Mouse (Mus musculus) monocyte, adult 2 months (primary cell): ENCODE results near the gene Fam107b.

Experiments used
- DNase-seq, 2 experiments: peaks; one replicate each; pipeline ENCODE4 v3.0.0; 2022; ENCODE audit warnings: low spot score in 2 of 2, low read depth in 1 of 2

Gene Fam107b

DNA sequence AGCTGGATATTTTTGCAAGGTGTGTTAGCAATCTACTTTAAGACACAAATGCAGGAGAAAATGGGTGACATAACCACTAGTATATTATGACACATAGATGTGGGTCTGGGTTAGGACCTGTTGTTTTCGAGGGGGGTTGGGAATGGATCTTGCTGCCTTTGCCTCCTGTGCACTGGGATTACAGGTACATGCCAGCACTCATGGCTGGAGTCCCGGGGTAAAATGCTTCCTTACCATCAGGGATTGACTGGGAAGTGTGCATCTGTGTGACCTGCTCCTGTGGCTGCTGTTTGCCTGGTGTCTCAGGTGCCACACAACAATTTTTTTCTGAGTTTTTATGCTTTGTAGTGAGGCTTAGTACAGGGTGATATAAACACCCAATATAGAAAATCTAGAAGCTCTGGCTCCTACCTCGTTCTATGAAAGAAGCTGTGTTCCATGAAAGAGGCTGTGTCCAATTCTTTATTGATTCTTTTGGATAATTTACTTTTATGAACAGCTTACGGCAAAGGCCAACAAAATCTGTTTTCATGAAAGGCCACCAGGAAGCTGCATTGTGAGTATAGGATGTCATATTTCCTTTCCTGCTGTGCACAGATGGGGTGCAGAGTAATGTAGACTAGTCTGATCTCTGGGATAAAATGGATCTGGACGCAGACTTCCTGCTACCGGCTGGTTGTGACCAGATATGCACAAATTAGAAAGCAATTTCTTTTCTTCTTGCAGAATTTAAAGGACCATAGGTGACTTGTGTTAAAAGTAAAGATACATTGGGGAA, 167.8 kb downstream of the Fam107b start:
- DNase-seq = no peak

DNA sequence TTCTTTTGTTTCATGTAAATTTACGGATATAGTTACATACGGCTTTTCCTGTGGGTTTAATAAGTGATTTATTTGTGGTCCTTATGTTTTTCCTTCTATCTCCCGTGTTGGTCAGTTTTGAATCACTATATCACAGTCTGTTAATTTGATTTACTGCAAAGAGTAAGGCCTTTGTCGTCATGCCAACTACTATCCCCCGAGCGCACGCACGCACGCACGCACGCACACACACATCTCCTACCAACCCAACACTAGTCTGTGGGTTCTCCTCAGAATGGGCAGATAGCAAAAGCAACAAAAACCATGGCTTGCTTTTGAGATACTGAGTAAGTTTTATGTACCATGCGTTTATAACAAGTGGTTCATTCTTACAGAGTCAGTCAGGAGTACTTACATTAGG, 168.4 kb downstream of the Fam107b start:
- DNase-seq = no peak

DNA sequence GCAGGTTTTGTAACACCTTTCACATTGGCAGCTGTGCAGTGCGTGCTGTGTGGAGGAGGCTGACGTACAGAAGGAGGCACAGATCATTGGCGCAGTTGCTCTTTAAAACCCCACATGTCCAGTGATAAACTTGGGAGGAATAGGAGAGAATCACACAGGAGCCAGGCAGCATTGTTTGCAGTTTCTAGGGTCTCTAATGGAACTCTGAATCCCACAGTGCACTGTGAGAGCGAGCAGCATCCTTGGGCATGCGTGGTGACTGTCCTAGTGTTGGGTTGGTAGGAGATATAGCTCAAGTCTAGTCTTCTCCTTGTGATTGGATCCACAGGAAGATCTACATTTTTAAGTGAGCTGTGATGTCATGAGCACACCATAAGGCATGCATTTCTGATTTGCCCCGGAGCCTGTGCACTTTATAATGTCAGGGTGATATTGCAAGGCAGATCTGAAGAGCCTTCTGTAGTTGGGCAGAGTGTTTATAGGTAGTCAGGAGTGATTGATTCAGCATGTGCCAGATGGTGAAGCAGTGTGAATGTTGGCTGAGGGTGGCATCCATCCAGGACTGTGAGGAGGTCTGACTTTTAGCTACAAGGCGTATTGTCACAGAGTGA, 169.2 kb downstream of the Fam107b start:
- DNase-seq = no peak

DNA sequence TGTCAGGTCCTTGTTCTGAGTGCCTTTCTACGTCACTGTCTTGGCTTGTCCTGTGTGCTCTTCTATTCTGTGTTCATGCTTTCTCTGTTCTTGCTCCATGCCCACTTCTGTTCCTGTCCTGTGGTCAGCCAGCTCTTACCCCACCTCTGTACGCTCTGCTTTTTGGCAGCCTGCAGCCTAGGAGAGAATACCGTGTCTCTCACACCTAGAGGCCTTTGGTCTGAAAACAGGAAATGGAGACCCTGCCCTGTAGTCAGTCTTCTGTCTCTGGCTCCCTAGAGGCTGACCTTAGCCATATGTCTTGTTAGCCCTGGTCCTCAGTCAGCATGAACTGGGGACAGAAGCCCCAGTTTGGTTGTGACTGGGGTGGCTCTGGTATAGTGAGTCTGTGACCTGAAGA, 170.0 kb downstream of the Fam107b start:
- DNase-seq = no peak

DNA sequence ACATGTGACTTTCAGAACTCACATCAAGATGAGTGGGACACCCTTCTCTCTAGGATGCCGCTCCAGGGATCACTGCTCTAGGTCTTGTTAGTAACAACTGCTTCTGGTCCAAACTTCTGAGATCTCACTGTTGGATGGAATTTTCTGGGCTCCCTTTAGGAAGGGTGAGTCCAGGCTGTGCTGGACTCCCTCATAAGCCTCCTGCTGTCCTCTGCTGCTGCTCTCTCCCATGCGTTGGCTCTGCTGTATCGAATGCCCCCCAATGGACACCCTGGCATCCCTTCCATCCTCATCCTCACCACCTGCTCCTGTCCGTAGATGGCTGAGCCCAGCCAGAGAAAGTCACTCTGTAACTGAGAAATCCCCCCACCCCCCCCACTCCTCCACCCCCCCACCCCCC, 170.4 kb downstream of the Fam107b start:
- DNase-seq = no peak

DNA sequence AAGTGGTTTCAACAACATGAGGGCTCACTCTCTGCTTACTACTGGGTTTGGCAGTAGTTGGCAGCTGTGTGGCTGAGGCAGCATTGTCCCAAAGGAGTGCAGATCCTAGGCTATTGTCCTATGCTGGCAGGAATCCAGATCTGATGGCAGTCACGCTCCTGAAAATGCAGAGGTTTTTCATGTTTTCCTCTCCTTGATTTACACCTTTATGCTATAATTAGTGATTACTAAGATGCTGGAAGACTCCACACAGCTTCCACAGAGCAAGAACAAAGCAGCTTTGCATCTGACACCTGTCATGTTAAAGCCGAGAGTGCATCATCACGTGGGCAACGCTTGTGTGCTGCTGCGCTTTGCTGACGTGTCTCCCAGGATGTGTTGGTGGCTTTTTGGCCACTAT, 172.2 kb downstream of the Fam107b start:
- DNase-seq = no peak

DNA sequence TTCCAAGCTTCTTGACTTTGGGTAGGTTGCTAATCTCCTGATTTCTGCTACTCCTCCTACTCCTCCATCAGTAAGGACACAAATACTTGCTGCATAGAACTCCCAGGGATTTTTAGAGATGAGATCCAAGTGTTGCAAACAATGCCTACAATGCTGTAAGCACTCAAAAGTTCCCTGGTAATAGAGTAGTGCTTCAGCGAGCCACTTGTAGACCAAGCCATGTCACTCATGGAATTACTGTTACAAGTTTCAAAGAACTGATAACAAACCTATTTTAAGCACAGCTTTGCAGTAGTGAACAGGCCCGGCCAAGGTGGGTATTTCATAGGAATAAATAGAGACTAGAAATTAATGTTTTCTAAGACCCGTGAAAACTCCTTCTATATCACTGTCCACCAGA, 174.8 kb downstream of the Fam107b start:
- DNase-seq = no peak

DNA sequence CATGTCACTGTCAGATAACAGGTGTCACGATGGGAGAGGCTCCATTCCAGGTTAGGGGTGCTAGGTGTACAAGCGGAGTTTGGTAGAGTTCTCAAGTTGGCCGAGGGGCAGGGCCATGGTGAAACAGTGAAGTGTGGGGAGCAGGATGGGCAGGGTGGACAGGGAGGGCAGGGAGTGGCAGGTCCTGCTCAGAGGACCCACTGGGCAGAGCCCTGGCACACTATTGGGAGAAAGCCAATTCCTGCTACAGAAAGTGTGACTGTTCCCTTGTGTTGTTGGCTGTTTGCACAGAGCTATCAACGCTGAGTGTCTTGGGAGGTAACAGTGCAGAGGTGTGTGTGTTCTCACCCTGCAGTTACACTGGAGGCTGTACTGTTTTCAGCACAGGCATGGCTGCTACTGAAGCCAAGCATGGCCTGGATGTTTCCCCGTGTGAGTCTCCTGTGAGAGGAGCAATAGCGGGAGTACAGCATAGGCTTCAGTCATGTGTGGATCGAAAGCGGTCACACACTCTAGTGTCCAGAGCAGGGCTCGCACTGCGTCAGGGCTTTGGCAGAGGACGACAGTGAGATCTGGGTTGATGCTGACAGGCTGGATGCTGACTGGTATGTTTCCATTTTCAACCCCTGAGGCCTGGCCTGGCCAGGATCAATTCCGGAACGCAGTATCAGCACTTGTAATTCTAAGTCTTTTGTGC, 175.8 kb downstream of the Fam107b start:
- no peak for DNase-seq

DNA sequence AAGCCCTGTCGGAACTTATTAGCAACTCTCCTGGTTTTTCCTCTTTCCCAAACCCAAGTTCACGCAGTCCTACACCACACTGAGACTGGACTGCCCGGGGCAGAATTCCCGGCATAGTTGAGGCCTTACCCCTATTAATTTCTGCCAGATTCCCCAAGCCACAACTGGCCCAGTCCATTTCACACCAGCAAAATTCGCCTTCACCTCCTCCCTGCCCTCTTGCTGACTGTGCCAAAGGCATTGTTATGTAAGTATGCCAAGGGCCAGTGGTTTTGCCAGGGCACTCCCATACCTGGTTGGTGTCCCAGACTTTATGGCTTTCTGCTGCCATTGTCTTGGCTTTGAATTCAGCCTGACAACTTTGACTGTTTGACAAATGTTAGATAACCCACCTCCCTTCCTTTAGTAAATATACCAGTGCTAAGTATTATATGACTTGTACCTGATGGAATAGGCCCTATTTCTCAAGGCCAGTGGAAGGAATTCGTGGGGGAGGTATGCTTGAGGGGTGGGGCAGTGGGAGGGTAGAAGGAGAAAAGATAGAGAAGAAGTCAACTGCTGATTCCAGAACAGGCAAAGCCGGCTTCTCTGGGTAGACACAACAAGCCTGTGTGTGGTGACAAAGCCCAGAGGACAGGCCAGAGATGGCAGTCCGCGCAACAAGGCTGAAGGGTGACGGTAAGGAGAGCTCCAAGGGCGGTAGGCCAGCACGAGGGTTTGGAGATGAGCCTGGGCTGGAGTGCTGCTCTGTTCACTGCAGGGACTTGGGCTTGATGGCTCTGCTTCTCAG, 178.6 kb downstream of the Fam107b start:
- DNase-seq = no peak

DNA sequence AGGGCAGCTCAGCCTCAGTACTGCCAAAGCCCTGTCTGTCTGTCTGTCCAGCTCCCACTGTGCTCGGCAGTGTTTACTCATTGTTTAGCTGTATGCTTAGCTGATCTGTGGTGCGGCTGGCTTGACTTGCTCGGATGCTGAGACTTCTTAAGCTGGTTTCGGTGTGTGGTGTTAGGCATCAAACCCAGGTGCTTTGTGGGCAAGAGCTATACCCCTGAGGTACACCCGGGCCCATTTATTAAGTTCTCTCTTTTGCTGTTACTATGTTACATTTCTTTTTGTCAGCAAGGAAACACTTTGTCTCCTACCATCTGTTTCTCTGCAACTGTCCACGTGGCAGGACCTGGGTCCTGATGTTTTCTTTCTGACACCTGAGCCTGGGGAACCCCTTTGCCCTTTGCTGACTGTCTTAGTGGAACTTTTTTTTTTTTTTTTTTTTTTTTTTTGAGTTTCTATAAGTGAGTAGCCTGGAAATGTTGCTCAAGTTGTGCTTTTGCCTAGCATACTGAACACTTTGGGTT, 179.3 kb downstream of the Fam107b start:
- no peak for DNase-seq

DNA sequence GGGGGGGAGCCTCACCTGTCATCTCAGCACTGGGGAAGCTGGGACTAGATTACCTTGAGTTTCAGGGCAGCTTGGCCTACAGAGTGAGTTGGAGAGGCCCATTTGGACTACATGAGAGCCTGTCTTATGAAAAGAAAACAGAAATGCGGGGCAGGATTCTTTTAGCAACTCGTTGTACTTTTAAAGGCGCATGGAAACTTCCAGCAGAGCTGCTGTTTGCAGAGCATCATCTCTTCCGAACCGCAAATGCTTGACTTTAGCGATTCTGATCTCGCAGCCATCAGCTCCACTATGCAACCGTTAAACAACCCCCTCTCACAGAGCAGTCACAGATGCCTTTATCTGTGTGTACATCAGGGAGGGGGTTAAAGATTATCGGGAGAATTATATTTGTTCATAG, 179.8 kb downstream of the Fam107b start:
- DNase-seq = no peak

DNA sequence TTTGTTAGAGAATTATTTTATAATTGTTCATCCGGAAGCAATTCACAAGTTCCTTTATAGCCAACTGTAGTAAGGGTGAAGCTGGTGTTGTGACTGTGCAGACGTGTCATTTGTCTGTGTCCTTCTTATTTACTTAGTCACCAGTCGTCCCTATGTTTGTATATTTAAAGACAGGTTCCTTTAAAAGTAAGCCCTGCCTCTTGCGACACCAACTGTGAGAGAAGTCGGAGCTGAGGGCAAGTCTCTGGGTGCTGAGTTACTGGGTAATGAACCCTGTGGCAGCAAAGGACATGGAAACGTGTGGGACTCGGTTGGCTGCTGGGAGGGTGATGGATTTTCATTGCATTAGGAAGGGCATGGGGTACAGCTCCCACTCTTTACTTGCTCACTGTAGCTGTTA, 182.1 kb downstream of the Fam107b start:
- peak; percentile 11 to 26 for DNase-seq

DNA sequence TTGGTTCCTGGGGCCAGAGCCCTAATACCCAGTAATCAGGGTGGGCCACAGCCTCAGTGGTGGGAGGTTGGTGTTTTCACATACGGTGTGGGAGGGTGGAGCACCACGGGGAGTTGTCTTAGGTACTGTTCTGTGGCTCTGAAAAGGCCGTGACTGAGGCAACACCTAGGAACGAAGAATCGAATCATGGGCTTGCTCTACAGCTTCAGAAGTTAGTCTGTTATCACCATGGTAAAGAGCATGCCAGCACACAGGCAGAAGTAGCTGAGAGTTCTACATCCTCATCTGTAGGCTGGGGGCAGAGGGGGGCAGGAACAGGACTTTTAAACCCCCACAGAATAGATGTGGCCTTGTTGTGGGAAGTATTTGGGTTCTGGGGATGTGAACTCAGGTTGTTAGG, 182.6 kb downstream of the Fam107b start:
- DNase-seq = no peak

DNA sequence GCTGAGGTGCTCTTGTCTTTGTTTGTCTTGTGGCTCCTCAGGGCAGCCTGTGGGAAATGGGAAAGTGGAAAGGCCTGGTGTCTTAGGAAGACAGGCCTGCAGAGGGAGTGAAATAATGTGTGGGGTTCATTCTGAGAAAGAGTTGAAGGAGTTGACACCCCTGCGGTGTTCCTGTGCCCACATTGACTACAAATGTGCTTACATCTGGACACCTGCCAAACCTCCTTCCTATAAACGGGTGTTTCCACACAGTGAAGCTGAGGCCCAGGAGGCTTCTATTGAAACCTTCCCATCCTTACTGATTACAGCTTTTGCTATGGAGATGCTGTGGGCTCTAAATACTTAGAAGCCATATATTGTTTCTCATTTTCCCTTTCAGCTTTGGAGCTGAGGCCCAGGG, 183.5 kb downstream of the Fam107b start:
- DNase-seq = no peak

DNA sequence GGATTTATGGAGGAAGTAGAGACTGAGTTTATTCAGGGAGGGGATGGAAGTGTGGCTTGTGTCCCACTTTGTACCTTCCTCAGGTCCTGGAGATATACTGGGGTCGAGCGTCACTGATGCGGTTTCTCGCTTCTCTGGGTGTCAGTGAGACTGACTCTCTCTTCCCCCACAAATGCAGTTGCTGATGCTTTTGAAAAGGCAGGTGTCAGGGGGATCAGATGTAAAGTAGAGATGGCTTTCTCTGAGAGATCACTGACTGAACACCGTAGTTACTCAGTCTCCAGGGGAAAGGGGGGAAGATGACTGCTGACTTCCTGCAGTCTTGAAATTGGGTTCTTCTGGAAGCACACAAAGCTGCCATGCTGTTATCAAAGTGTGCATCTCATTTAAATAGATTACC, 185.6 kb downstream of the Fam107b start:
- DNase-seq = no peak

DNA sequence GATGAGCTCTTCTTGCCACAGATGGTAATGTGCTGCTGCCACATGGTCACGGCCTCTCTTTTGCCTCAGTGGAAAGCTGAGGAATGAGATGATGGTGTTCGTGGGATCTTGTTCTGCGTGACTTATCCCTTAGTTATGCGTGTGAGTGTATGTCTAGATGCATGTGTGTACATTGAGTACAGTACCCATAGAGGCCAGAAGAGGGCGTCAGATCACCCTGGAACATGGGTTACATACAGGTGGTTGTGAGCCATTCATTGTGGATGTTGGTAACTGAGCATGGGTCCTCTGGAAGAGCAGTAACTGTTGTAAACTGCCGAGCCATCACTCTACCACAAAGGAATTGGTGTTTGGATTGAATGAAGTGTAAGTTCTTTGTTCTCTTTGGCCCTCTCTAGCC, 188.1 kb downstream of the Fam107b start:
- no peak for DNase-seq

DNA sequence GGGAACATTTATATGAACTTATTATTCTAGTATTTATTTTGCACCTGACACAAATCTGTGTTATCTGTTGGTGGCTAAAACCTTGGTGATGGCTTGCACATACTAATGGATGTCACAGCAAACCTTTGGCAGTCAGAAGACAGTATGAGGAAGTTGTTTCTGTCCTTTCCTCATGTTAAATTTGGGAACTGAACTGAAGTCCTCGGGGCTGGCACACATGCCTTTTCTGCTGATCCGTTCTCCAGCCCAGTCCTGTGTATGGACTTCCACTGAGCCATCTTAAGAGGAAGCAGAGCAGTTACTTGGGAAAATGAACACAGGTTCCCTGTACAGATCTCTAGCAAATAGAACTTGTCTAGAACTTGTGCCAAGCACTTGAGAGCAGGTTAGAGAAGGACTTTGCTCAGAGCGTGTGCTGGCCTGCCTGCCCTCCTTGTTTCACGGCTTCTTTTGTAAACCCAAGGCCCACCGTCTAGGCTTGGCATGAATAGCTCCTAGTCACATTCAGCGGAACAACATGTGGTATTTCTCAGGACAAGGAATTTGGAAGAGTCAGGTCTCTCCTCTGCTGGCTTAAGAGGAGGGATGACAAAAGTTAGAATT, 190.0 kb downstream of the Fam107b start:
- DNase-seq = no peak

DNA sequence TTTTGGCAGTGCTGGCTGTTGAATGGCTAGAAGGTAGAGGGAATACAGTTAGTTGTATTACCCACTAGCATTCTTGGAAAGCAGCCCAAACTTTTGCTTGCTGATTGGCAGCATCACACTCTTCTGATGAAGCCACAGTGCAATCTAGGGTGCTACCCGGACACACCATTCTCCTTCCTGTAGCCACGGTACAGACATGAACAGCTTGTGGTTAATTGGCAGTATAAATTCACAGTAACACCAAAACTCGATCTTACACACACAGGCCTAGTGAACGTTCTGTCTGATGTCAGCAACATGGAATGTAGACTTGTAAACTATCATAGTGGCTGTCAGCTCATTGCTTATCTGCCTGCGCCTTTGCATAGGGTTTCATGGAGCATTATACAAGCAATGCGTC, 193.8 kb downstream of the Fam107b start:
- no peak for DNase-seq

DNA sequence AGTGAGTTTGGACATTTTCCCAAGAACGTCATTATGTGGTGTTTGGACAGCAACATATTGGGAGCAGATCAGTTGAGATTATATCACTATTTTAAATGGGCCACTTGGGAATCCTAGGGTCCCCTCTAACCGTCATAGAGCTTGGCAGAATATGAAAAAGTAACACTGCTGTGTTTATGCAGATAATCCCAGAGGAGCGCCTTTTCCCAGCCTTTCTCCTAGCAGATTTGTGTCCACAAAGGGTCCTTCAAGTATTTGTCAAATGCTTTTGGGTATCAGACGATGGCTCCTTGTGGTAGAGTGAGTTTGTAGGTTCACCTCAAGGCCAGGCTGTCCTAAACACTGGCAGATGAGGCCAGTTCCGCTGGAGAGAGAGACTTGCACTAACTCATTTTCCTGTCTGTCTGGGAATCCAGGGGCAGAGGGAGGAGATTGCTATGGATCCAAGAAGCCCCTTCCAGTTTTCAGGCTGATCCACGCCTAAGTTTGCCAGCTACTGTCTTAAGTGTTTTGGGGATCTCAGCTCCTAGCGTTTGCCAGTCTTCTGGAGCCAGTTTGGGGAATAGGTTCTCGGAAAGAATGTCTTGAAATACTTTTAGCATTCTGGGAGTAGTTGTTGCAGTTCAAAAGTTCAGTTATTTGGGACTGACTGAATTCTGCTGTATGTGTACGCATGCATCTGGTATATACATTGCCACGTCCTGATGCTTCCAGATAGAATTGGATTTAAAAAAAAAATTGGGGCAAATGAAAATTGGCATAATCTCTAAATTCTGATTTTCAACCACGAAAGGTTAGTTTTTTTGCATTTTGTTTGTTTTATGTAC, 195.9 kb downstream of the Fam107b start:
- no peak for DNase-seq

DNA sequence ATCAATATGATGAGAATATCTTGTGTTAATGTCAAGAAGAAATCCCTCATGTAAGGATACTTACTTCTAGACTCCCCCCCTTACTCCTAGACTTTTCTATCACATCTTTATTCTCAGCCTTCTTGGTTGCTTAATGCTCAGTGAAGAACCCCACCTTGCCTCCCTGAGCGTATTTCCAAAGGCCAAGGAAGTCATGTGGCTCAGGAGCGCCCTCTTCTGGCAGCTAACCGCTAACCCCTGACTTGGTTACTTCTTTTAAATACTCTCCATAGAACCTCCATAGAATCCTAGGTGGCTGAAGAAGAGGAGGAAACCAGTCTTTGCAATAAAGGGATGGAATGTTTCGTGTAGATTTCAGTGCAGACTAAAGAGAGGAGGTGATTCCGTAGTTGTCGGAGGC, 199.0 kb downstream of the Fam107b start:
- peak; percentile 26 to 39 for DNase-seq
